Mouse (Mus musculus): Measurements from ENCODE around the gene Rspo4. TPM values are rescaled to one million over a fixed set of nuclear protein-coding genes. Genes with fewer than 3 reads are reported as not detected.

Rspo4 gene
- polyA plus RNA-seq (2012; rRNA removed), result 0.10 and 0.25 TPM in 2 replicates

GRCm38 (mm10) chr2:151842648-151843226 lies at the start of gene Rspo4:
Rspo4 (plus strand) TSS chr2:151842927.

GRCm38 (mm10) chr2:151910919-151911500 lies 68.3 kb downstream of the Rspo4 start, which contains the start of gene Angpt4:
Angpt4 (plus strand) TSS chr2:151911210.

Other genes starting within 250 kb of the Rspo4 start
- 23.1 and 26.1 TPM in 2 replicates for gene Snph, start 210.3 kb upstream of the Rspo4 start, polyA plus RNA-seq (2012; rRNA removed)
- gene Rad21l, start 174.4 kb upstream of the Rspo4 start, polyA plus RNA-seq (2012; rRNA removed), result 0.23 and 0.37 TPM in 2 replicates
- gene Tmem74b, start 140.9 kb upstream of the Rspo4 start, polyA plus RNA-seq (2012; rRNA removed), result 26.3 and 26.6 TPM in 2 replicates
- gene Psmf1, start 98.7 kb upstream of the Rspo4 start, polyA plus RNA-seq (2012; rRNA removed), result 43.7 and 47.1 TPM in 2 replicates
- 0.10 and 0.66 TPM in 2 replicates for gene Angpt4, start 68.3 kb downstream of the Rspo4 start, polyA plus RNA-seq (2012; rRNA removed)
- 17.7 and 22.5 TPM in 2 replicates for gene Fam110a, start 137.3 kb downstream of the Rspo4 start, polyA plus RNA-seq (2012; rRNA removed)
- gene Slc52a3, start 153.6 kb downstream of the Rspo4 start, polyA plus RNA-seq (2012; rRNA removed), result 1.6 and 2.0 TPM in 2 replicates
- 21.4 and 30.7 TPM in 2 replicates for gene Scrt2, start 238.6 kb downstream of the Rspo4 start, polyA plus RNA-seq (2012; rRNA removed)